Mouse (Mus musculus) retina, postnatal 7 days (tissue): ENCODE data around the gene Olfr136.

ENCODE experiments used
- DNase-seq: peaks from one replicate; pipeline ENCODE4 v3.0.0-alpha.2; 2012; ENCODE audit warnings: low read depth, low spot score

The Olfr136 gene

GRCm38 (mm10) chr17:38329531-38329930 is at the start of gene Olfr136:
Gene Olfr136, plus strand, starts transcription at chr17:38329831.
- no peak for DNase-seq

- no peak for DNase-seq
Observed at GRCm38 (mm10) chr17:38307470-38307869, 22.2 kb upstream of the Olfr136 start, which contains the start of gene Olfr137. Gene Olfr137, minus strand, starts transcription at chr17:38307570.
